Mouse (Mus musculus) cerebellum, adult 2 months (tissue): ENCODE results near the gene Smtnl1. TPM values are rescaled to one million over a fixed set of nuclear protein-coding genes. Genes with fewer than 3 reads are reported as not detected.
A peak's percentile ranks its signal among the peaks of the same experiment; 100 is the strongest.

Experiments used
- DNase-seq, 2 experiments: peaks; one replicate each; pipeline ENCODE4 v3.0.0; 2021
- H3K27ac ChIP-seq: fragments of 200-500 bp; 2 replicates; pipeline ENCODE4 v1.5.1; 2012; ENCODE audit warnings: low read length, control low read depth, inconsistent platforms; ENCODE audit not compliant: insufficient read depth
- H3K27me3 ChIP-seq: fragments of 200-500 bp; 2 replicates; pipeline ENCODE4 v1.6.1; 2012; ENCODE audit warnings: inconsistent platforms, mild to moderate bottlenecking, low read length, moderate library complexity; ENCODE audit not compliant: control insufficient read depth, insufficient read depth
- H3K4me1 ChIP-seq: fragments of 200-500 bp; 2 replicates; pipeline ENCODE4 v1.6.1; 2011; ENCODE audit warnings: low read length; ENCODE audit not compliant: control insufficient read depth, insufficient read depth
- H3K4me3 ChIP-seq: fragments of 200-500 bp; replicated peaks from 2 replicates; pipeline ENCODE3; 2011; ENCODE audit warnings: mild to moderate bottlenecking, low read depth, low read length, control low read depth; ENCODE audit not compliant: insufficient read depth
- CTCF ChIP-seq: fragments of 200-500 bp; IDR thresholded peaks from 2 replicates; pipeline ENCODE4 v1.5.1; 2011; ENCODE audit warnings: low read depth, mild to moderate bottlenecking, control low read depth, low read length, moderate library complexity, borderline replicate concordance; ENCODE audit not compliant: insufficient read depth
- POLR2A ChIP-seq: fragments of 200-500 bp; IDR thresholded peaks from 2 replicates; pipeline ENCODE4 v1.6.1; 2011; ENCODE audit warnings: low read length, control low read depth, borderline replicate concordance; ENCODE audit not compliant: insufficient read depth
- WGBS: fragments of 180-500 bp; shearing (Covaris S2); methylation state at CpG from one replicate; pipeline ENCODE4 v1.1.7; 2018; 5-methylcytosine and 5-hydroxymethylcytosine counted together
- polyA plus RNA-seq: library from polyadenylated mRNA; depleted of rRNA; stranded (reverse); fragments of >200 nt; gene quantifications from 2 replicates; pipeline ENCODE4 v1.2.3, GENCODE M21; 2012

Smtnl1 gene
- polyA plus RNA-seq, 1 experiment, result not detected

GRCm38 (mm10) chr2:84831666-84832391 is 9.4 kb upstream of the Smtnl1 start:
- WGBS, result 23% methylated on average over 10 of the region's 10 CpGs
- TF ChIP-seq POLR2A (no peak), CTCF (peak; percentile 90)

DNA sequence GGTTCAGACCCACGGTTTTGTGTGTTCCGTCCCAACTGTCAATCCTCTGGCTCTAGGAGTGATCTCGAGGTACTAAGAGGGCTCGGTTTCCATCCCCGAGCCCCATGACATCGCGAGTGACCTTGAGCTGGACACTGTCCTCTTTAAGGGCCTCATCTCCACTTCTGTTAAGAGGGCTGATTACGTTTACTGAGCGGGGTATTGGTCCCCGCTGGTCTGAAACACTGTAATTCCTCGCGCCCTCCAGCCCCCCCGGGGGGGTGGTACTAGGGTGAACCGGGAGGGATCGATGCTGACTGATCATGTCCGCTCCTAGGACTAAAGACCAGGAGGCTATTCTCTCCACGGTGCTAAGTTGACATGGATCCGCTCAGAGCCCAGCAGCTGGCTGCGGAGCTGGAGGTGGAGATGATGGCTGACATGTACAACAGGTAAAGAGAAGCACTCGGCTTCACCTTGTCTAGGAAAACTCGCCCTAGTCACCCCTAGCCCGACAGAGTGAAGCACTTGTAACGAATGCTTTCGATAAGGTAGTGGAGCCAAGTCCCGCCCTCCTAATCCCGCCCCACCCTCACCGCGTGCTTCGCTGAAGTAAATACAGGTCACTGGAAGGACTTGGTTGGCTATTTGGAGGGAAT is 5.0 kb upstream of the Smtnl1 start:
- WGBS, result 1% methylated on average over 29 of the region's 29 CpGs
- no peak for TF ChIP-seq CTCF
- TF ChIP-seq POLR2A, result no peak
- Histone ChIP-seq H3K27ac (no peak overlapping the region), H3K4me3 (peak overlapping the region; percentile 77), H3K27me3 (no peaks in the 10 kb centered on the region), H3K4me1 (no peaks in the 10 kb centered on the region; the same call in 1 of the 2 replicates)
- peak in 1 of 2 experiments; percentile 22 for DNase-seq

More at GRCm38 (mm10) chr2:84831666-84832391, 9.4 kb upstream of the Smtnl1 start:
- H3K4me1 ChIP-seq, result no peaks in the 10 kb centered on the region
- H3K4me3 ChIP-seq, result no peak overlapping the region
- no peak overlapping the region for H3K27ac ChIP-seq
- DNase-seq, result peak; percentile 68 to 72
- no peaks in the 10 kb centered on the region for H3K27me3 ChIP-seq

DNA sequence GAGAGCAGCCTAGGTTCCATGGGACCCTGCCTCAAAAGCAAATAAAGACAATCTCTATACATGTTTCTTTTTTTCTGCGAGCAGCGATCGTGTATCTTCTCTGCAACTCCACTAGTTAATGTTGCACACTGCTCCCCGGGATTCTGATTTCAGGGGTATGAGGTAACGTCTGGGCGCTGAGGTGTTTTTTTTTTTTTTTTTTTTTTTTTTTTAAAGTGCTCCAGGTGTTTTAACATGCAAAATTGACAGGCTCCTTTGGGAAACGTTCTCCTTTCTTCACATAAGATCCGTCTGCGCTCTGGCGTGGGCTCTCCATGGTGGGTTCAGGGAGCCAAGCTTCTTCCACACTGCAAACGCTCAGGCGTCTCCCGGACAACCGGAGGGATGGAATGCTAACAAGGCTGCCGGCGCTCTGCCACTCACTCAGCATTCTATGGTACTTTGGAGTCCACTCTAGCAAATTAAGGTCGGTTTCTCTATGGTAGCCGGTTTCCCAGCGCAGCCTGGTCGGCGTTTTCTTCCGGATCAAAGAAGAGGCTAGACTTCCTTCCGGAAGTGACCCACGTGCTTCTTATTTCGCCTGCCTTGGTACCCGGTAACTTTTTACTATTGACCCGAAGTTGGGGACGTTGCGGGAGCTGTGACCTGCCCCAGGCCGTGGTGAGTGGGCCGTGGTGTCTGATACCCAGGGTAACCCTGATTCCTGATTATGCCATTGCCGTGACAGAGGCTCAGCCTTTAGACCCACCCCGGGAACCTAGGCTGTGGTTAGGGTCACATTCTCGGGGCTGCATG is 4.2 kb upstream of the Smtnl1 start, which contains the start of gene Timm10:
Gene Timm10 (plus strand): TSS at position 510 of the 795 bp plus-strand sequence.
- H3K27ac ChIP-seq, result no peak within 1 kb of the TSS
- no peaks in the 10 kb centered on the region for H3K27me3 ChIP-seq
- TF ChIP-seq POLR2A, result peak; percentile 46; the same call in 1 of the 2 replicates
- no peak for TF ChIP-seq CTCF
- WGBS, result under 1% methylated on average over 34 of the region's 34 CpGs
- peak; percentile 88 to 92 for DNase-seq
- H3K4me3 ChIP-seq, result peak within 1 kb of the TSS; percentile 77
- no peaks in the 10 kb centered on the region; the same call in 1 of the 2 replicates for H3K4me1 ChIP-seq

DNA sequence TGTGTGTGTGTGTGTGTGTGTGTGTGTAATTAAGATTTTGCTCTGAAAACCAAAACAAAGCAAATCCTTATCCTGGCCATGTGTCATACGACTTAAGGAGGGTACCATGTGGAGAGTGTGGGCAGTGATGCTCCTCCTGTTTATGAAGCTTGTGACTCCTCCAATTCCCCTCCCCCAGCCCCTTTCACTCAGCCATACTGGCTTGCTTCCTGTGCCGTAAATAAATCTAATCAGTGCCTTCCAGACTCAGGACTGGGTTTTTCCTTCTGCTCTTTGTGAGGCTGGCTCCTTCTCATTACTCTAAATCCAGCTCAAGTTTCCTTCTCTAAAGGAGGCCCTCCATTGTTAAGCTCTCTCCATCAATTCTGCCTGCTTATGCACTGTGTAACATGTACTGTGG is 785 bp upstream of the Smtnl1 start:
- Histone ChIP-seq H3K27ac (no peak overlapping the region), H3K4me3 (no peak overlapping the region), H3K27me3 (no peaks in the 10 kb centered on the region), H3K4me1 (no peaks in the 10 kb centered on the region; the same call in 1 of the 2 replicates)
- TF ChIP-seq CTCF (no peak), POLR2A (no peak)
- 29% methylated on average over 2 of the region's 2 CpGs for WGBS
- no peak for DNase-seq

GRCm38 (mm10) chr2:84819861-84820260 is 2.6 kb downstream of the Smtnl1 start:
- TF ChIP-seq CTCF (no peak), POLR2A (no peak)
- 51% methylated on average over 3 of the region's 3 CpGs for WGBS
- no peak for DNase-seq

DNA sequence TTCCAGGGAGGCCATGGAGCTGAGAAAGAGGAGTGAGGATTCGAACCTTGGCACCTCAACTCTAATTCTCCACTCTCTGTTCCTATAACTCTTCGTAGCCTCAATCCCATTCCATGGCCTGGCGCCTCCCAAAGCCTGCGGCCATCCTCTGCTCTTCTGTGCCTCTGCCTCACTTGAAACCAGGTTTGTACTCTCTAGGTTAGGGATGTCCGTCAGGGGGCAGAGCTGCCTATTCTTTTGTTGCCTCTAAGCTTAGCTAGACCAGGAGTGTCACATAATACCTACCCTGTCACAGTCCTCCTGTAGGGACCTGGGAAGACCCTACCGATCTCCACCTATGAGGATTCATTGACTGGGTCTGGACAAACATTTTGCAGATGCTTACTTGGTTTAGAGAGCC is 9.8 kb downstream of the Smtnl1 start:
- 76% methylated on average over 6 of the region's 6 CpGs for WGBS
- TF ChIP-seq CTCF (no peak), POLR2A (no peak)

More at GRCm38 (mm10) chr2:84819861-84820260, 2.6 kb downstream of the Smtnl1 start:
- Histone ChIP-seq H3K4me1 (no peaks in the 10 kb centered on the region), H3K4me3 (no peak overlapping the region), H3K27me3 (no peaks in the 10 kb centered on the region), H3K27ac (no peak overlapping the region)

GRCm38 (mm10) chr2:84811880-84812279 is 10.6 kb downstream of the Smtnl1 start:
- 79% methylated on average over 7 of the region's 7 CpGs for WGBS
- Histone ChIP-seq H3K4me3 (no peak overlapping the region), H3K27ac (no peak overlapping the region), H3K4me1 (no peaks in the 10 kb centered on the region), H3K27me3 (no peaks in the 10 kb centered on the region)
- no peak for DNase-seq
- no peak for TF ChIP-seq CTCF

More for the DNA sequence above, 9.8 kb downstream of the Smtnl1 start:
- no peak for DNase-seq
- Histone ChIP-seq H3K27me3 (no peaks in the 10 kb centered on the region), H3K4me3 (no peak overlapping the region), H3K4me1 (no peaks in the 10 kb centered on the region), H3K27ac (no peak overlapping the region)
